Mouse (Mus musculus) T-cell, adult 2 months (primary cell): Measurements from ENCODE around the gene Ropn1l.

Experiments used
- DNase-seq: peaks from one replicate; pipeline ENCODE4 v3.0.0; 2022; ENCODE audit warnings: low spot score

Gene Ropn1l

GRCm38 (mm10) chr15:31407490-31407889 is 46.0 kb downstream of the Ropn1l start:
- DNase-seq = no peak

DNA sequence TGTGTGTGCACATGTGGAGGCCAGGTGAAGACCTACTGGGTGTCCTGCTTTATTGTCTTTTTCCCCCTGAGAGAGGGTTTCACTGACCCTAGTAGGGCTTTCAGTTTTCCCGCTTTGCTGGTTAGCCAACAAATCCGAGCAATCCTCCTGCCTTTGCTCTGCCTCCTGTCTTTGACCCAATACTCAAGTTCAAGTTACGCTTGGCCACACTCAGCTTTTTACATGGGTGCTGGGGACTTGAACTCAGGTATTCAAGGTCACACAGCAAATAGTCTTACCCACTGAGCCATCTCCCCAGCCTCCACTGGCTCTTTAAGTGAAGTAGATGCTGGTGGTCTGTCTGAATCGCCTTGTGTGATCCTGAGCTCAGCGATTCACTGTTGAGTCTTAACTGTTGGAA is 46.7 kb downstream of the Ropn1l start:
- no peak for DNase-seq

- no peak for DNase-seq
Observed at GRCm38 (mm10) chr15:31404346-31404745, 49.2 kb downstream of the Ropn1l start.

GRCm38 (mm10) chr15:31402200-31402892 is 51.2 kb downstream of the Ropn1l start:
- no peak for DNase-seq

DNA sequence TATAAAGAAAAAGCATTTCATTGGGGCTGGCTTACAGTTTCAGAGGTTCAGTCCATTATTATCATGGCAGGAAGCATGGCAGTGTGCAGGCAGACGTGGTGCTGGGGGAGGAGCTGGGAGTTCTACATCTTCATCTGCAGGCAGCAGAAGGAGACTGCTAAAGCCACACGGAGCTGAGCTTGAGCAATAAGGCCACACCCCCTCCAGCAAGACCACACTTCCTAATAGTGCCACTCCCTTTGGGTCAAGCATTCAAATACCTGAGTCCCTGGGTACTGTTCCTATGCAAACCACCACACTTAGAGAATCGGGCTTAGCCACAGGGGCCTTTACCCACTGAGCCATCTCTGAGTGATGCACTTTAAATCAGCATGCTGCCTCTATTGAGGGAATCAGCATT is 52.6 kb downstream of the Ropn1l start:
- no peak for DNase-seq

DNA sequence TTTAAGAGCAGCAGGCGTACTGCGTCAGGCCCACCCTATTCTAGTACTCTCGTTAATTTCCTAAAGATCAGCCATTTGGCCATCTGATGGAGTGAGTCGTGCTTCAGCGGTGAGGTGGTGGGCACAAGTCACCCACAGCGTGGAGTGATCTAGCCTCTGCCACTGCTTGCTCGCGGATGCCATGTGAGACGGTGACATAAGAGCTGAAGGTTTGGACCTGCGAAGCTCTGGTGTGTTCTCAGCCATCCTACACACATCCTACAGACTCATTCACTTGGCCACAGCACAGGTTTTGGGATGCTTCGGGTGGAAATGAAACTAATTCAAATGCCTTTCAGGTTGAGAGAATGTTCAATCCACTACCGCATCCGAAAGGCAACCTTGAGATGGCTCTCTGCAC is 54.8 kb downstream of the Ropn1l start:
- no peak for DNase-seq

DNA sequence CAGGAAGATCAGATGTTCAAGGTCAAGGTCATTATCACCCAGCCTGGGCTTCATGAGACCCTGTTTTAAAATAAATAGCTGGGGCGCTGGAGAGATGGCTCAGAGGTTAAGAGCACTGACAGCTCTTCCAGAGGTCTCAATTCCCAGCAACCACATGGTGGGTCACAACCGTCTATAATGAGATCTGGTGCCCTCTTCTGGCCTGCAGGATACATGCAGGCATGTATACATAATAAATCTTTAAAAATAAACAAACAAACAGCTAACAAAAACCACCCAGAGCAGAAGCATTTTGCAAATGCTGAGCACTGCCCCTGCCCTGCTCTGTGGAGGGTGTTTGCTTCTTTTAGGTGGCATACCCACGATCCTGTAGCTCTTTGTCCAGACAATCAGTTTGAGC is 56.2 kb downstream of the Ropn1l start:
- no peak for DNase-seq

- no peak for DNase-seq
Observed at GRCm38 (mm10) chr15:31396755-31397154, 56.8 kb downstream of the Ropn1l start.

GRCm38 (mm10) chr15:31395986-31396385 is 57.6 kb downstream of the Ropn1l start:
- DNase-seq = no peak

- no peak for DNase-seq
Observed at GRCm38 (mm10) chr15:31393402-31393801, 60.1 kb downstream of the Ropn1l start.

DNA sequence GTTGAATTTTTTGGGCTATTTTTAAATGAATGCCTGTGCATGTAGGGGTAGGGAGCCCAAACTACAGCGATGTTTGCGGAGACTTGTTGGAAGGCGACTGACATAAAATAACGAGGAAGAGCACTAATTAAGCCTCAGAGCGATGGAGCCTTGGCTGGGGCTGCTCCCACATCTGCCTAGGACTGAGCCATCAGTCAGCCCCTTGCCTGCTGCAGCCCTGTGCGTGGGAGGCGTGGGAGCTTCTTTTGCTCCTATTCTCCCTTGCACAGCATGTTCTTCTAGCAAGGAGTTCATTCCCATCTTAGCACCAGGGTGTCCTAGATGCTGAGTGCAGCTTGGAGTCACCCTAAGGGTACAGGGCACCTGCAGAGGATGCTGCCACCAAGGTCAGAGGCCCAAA is 60.8 kb downstream of the Ropn1l start:
- DNase-seq = no peak

GRCm38 (mm10) chr15:31392135-31392534 is 61.4 kb downstream of the Ropn1l start:
- no peak for DNase-seq
